Mouse (Mus musculus): ENCODE measurements around the gene Zfp771. TPM values are rescaled to one million over a fixed set of nuclear protein-coding genes. Genes with fewer than 3 reads are reported as not detected.

The Zfp771 gene
- polyA plus RNA-seq, 1 experiment from 2014 or later = 53.2 TPM

Other genes starting within 250 kb of the Zfp771 start
- gene Mvp, start 229.7 kb upstream of the Zfp771 start, polyA plus RNA-seq (2014; fragmentation: Nextera tagmentation; extraction: Ambion mirVana) = 1.8 and 2.7 TPM in 2 replicates
- gene Pagr1b, start 227.8 kb upstream of the Zfp771 start, polyA plus RNA-seq (2014; fragmentation: Nextera tagmentation; extraction: Ambion mirVana) = 0.34 and 0.74 TPM in 2 replicates
- 22.3 and 25.1 TPM in 2 replicates for gene Pagr1a, start 226.9 kb upstream of the Zfp771 start, polyA plus RNA-seq (2014; fragmentation: Nextera tagmentation; extraction: Ambion mirVana)
- gene Gm42742, start 223.2 kb upstream of the Zfp771 start, polyA plus RNA-seq (2014; fragmentation: Nextera tagmentation; extraction: Ambion mirVana) = 65.0 and 68.5 TPM in 2 replicates
- gene Prrt2, start 223.1 kb upstream of the Zfp771 start, polyA plus RNA-seq (2014; fragmentation: Nextera tagmentation; extraction: Ambion mirVana) = 13.7 and 20.1 TPM in 2 replicates
- 53.1 and 54.1 TPM in 2 replicates for gene Maz, start 217.2 kb upstream of the Zfp771 start, polyA plus RNA-seq (2014; fragmentation: Nextera tagmentation; extraction: Ambion mirVana)
- gene Kif22, start 201.8 kb upstream of the Zfp771 start, polyA plus RNA-seq (2014; fragmentation: Nextera tagmentation; extraction: Ambion mirVana) = 75.9 and 91.8 TPM in 2 replicates
- gene Zg16, start 156.9 kb upstream of the Zfp771 start, polyA plus RNA-seq (2014; fragmentation: Nextera tagmentation; extraction: Ambion mirVana) = not detected in 2 replicates
- gene AI467606, start 152.9 kb upstream of the Zfp771 start, polyA plus RNA-seq (2014; fragmentation: Nextera tagmentation; extraction: Ambion mirVana) = 1.5 and 2.2 TPM in 2 replicates
- 0.66 and 0.91 TPM in 2 replicates for gene Qprt, start 122.0 kb upstream of the Zfp771 start, polyA plus RNA-seq (2014; fragmentation: Nextera tagmentation; extraction: Ambion mirVana)
- not detected in 2 replicates for gene Spn, start 106.5 kb upstream of the Zfp771 start, polyA plus RNA-seq (2014; fragmentation: Nextera tagmentation; extraction: Ambion mirVana)
- gene Cd2bp2, start 48.2 kb upstream of the Zfp771 start, polyA plus RNA-seq (2014; fragmentation: Nextera tagmentation; extraction: Ambion mirVana) = 73.6 and 78.6 TPM in 2 replicates
- gene Tbc1d10b, start 35.8 kb upstream of the Zfp771 start, polyA plus RNA-seq (2014; fragmentation: Nextera tagmentation; extraction: Ambion mirVana) = 13.6 and 13.7 TPM in 2 replicates
- 4.6 and 5.3 TPM in 2 replicates for gene Mylpf, start 35.4 kb upstream of the Zfp771 start, polyA plus RNA-seq (2014; fragmentation: Nextera tagmentation; extraction: Ambion mirVana)
- 29.4 and 36.7 TPM in 2 replicates for gene Zfp553, start 11.2 kb upstream of the Zfp771 start, polyA plus RNA-seq (2014; fragmentation: Nextera tagmentation; extraction: Ambion mirVana)
- gene Sept1, start 11.1 kb upstream of the Zfp771 start, polyA plus RNA-seq (2014; fragmentation: Nextera tagmentation; extraction: Ambion mirVana) = 11.3 and 15.1 TPM in 2 replicates
- 169 and 219 TPM in 2 replicates for gene Dctpp1, start 16.4 kb downstream of the Zfp771 start, polyA plus RNA-seq (2014; fragmentation: Nextera tagmentation; extraction: Ambion mirVana)
- gene Sephs2, start 29.8 kb downstream of the Zfp771 start, polyA plus RNA-seq (2014; fragmentation: Nextera tagmentation; extraction: Ambion mirVana) = 59.4 and 62.5 TPM in 2 replicates
- 0.17 and 0.23 TPM in 2 replicates for gene Itgal, start 52.0 kb downstream of the Zfp771 start, polyA plus RNA-seq (2014; fragmentation: Nextera tagmentation; extraction: Ambion mirVana)
- gene Zfp768, start 101.3 kb downstream of the Zfp771 start, polyA plus RNA-seq (2014; fragmentation: Nextera tagmentation; extraction: Ambion mirVana) = 3.5 and 3.6 TPM in 2 replicates
- 4.0 and 7.0 TPM in 2 replicates for gene Zfp747, start 131.8 kb downstream of the Zfp771 start, polyA plus RNA-seq (2014; fragmentation: Nextera tagmentation; extraction: Ambion mirVana)
- 5.5 and 6.6 TPM in 2 replicates for gene 9130019O22Rik, start 142.9 kb downstream of the Zfp771 start, polyA plus RNA-seq (2014; fragmentation: Nextera tagmentation; extraction: Ambion mirVana)
- gene E430018J23Rik, start 149.4 kb downstream of the Zfp771 start, polyA plus RNA-seq (2014; fragmentation: Nextera tagmentation; extraction: Ambion mirVana) = 7.4 and 7.5 TPM in 2 replicates
- gene Zfp764, start 162.5 kb downstream of the Zfp771 start, polyA plus RNA-seq (2014; fragmentation: Nextera tagmentation; extraction: Ambion mirVana) = 4.4 and 4.5 TPM in 2 replicates
- 32.9 and 36.1 TPM in 2 replicates for gene Zfp688, start 177.8 kb downstream of the Zfp771 start, polyA plus RNA-seq (2014; fragmentation: Nextera tagmentation; extraction: Ambion mirVana)
- gene Zfp689, start 204.9 kb downstream of the Zfp771 start, polyA plus RNA-seq (2014; fragmentation: Nextera tagmentation; extraction: Ambion mirVana) = 12.7 TPM in 2 replicates
- gene Prr14, start 215.3 kb downstream of the Zfp771 start, polyA plus RNA-seq (2014; fragmentation: Nextera tagmentation; extraction: Ambion mirVana) = 44.7 and 48.5 TPM in 2 replicates
- gene Fbrs, start 234.9 kb downstream of the Zfp771 start, polyA plus RNA-seq (2014; fragmentation: Nextera tagmentation; extraction: Ambion mirVana) = 8.9 and 10.2 TPM in 2 replicates

Data from forebrain, embryonic 14.5 days (tissue).